Mouse (Mus musculus) midbrain, postnatal 0 days (tissue): Measurements from ENCODE around the gene Ttpal. TPM values are rescaled to one million over a fixed set of nuclear protein-coding genes. Genes with fewer than 3 reads are reported as not detected.

Source experiments
- ATAC-seq: fragments of 200-750 bp; cut with Nextera tagmentation; 2 replicates; pipeline ENCODE4 v1.8.0; 2017; ENCODE audit warnings: moderate number of reproducible peaks, mild to moderate bottlenecking, moderate TSS enrichment, moderate library complexity; ENCODE audit not compliant: low FRiP score
- DNase-seq: peaks from one replicate; pipeline ENCODE4 v3.0.0-alpha.2; 2015; ENCODE audit warnings: low spot score
- H3K27ac ChIP-seq: fragments of 300-500 bp; sonication (generic); 2 replicates; pipeline ENCODE4 v1.5.1; 2014; ENCODE audit warnings: low read depth, mild to moderate bottlenecking, low read length, mixed read lengths
- H3K27me3 ChIP-seq: fragments of 300-500 bp; sonication (generic); 2 replicates; pipeline ENCODE4 v1.6.1; 2014; ENCODE audit warnings: low read length, control low read depth, mixed read lengths; ENCODE audit not compliant: insufficient read depth
- H3K36me3 ChIP-seq: fragments of 300-500 bp; sonication (generic); 2 replicates; pipeline ENCODE4 v1.6.1; 2014; ENCODE audit warnings: low read length, control low read depth, mixed read lengths; ENCODE audit not compliant: insufficient read depth
- H3K4me1 ChIP-seq: fragments of 300-500 bp; sonication (generic); 2 replicates; pipeline ENCODE4 v1.6.1; 2014; ENCODE audit warnings: mild to moderate bottlenecking, control low read depth, antibody characterized with exemption, low read length, mixed read lengths; ENCODE audit not compliant: insufficient read depth
- H3K4me2 ChIP-seq: fragments of 300-500 bp; sonication (generic); 2 replicates; pipeline ENCODE4 v1.6.1; 2014; ENCODE audit warnings: low read depth, mild to moderate bottlenecking, low read length, mixed read lengths; ENCODE audit not compliant: poor library complexity, severe bottlenecking
- H3K4me3 ChIP-seq: fragments of 300-500 bp; sonication (generic); 2 replicates; pipeline ENCODE4 v1.5.1; 2014; ENCODE audit warnings: low read depth, mild to moderate bottlenecking, low read length, moderate library complexity
- H3K9ac ChIP-seq: fragments of 300-500 bp; sonication (generic); replicated peaks from 2 replicates; pipeline ENCODE4 v1.6.1; 2014; ENCODE audit warnings: mild to moderate bottlenecking, low read length, moderate library complexity, mixed read lengths; ENCODE audit not compliant: poor library complexity, severe bottlenecking
- H3K9me3 ChIP-seq: fragments of 300-500 bp; sonication (generic); 2 replicates; pipeline ENCODE4 v1.6.1; 2016; ENCODE audit warnings: low read length, control low read depth
- CTCF ChIP-seq: IDR thresholded peaks from 2 replicates; pipeline ENCODE4 v1.5.1; 2016; ENCODE audit warnings: antibody characterized with exemption, mild to moderate bottlenecking
- WGBS: fragments of 180-500 bp; shearing (Covaris S2); extraction: QIAGEN DNeasy Blood & Tissue Kit; methylation state at CpG from one replicate; pipeline ENCODE4 v1.1.7; 2014; 5-methylcytosine and 5-hydroxymethylcytosine counted together
- polyA plus RNA-seq: library from polyadenylated mRNA; unstranded; fragments of >200 nt; fragmentation: Nextera tagmentation; extraction: Ambion mirVana; gene quantifications from 2 replicates; pipeline ENCODE4 v1.2.1, GENCODE M21; 2015
- total RNA-seq: library from RNA; depleted of rRNA; stranded (reverse); fragments of >200 nt; gene quantifications from 2 replicates; pipeline ENCODE4 v1.2.3, GENCODE M21; 2014

Ttpal gene
- total and polyA plus RNA-seq, 2 experiments from 2014 or later, result 33.5 to 76.2 TPM

DNA sequence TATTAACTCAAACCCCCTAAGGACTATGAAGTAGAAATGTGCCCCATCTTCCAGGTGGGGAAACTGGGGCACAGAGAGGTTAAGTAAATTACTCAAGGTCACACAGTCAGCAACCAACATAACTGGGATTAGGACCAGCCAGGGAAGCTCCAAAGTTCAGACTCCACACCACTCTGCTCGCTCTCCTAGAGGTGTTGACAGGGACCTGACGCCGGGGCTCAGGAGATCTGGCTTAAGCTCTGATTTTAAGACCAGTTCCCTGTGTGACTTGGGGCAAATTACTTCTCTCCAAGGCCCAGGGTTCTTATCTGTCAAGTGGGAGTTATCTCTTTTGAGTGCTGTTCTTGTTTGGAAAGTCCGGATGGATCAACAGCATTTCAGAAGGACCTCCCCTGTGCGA lies 42.9 kb upstream of the Ttpal start:
- no peak overlapping the region for H3K9ac ChIP-seq
- no peak overlapping the region for H3K27ac ChIP-seq
- no peak for TF ChIP-seq CTCF
- no peaks in the 10 kb centered on the region for H3K9me3 ChIP-seq
- WGBS, result 83% methylated on average over 5 of the region's 5 CpGs
- no peaks in the 10 kb centered on the region for H3K36me3 ChIP-seq
- ATAC-seq (no peak), DNase-seq (no peak)
- H3K4me3 ChIP-seq, result no peak overlapping the region
- H3K4me1 ChIP-seq, result no peaks in the 10 kb centered on the region
- H3K4me2 ChIP-seq, result no peak overlapping the region
- no peaks in the 10 kb centered on the region; the same call in 1 of the 2 replicates for H3K27me3 ChIP-seq

DNA sequence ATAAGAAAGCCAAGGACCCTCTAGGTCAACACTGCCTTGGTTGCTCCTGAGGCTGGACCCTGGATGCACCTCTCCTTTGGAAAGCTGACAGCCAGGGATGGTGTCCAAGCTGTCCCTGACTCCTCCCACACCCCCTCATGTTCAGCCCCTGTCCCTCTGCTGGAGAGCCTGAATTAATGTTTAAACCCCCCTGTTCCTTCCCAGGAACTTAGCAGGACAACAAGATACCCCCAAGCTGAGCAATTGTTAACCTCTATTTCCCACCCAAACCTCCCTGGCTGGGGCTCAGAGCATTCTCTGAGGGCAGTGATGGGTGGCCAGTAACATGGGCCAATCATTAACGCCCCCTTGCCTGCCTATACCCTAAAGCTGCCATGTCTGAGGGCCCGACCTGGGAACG lies 41.9 kb upstream of the Ttpal start:
- H3K4me3 ChIP-seq, result no peak overlapping the region
- no peaks in the 10 kb centered on the region; the same call in 1 of the 2 replicates for H3K27me3 ChIP-seq
- no peaks in the 10 kb centered on the region for H3K4me1 ChIP-seq
- no peak for ATAC-seq
- no peak for DNase-seq
- 79% methylated on average over 3 of the region's 3 CpGs for WGBS
- H3K9me3 ChIP-seq, result no peaks in the 10 kb centered on the region
- no peaks in the 10 kb centered on the region for H3K36me3 ChIP-seq
- no peak overlapping the region for H3K27ac ChIP-seq
- H3K9ac ChIP-seq, result no peak overlapping the region
- TF ChIP-seq CTCF, result no peak
- H3K4me2 ChIP-seq, result no peak overlapping the region

DNA sequence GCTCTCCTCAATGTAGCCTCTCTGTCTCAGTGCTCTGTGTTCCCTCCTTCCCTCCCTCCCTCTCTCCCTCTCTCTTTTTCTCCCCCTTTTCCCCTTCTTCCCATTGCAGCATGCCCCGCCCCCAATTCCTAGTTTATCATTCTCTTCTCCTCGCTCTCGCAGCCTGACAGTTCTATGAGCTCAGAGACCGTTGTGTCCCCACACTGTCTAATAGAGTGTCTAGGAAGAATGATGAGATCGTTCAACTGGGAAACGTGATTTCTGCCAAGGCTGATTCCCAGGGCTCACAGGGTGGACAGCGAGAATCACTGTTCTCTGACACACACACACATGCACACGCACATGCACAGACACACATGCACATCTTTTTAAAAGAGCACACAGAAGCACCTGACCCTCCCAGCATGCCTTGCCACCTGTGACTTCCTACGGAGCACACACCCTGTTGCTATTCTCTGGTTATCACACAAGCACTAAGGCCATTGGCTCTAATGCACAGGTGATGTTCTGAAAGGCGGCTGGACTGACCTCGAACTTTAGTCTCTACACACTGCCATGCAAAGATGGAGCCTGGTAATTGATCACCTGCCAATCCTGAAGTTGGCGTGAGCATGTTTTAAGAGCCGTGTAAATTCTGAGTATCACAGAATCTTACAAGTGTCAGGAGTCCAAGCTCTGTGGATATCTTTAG lies 40.7 kb upstream of the Ttpal start:
- Histone ChIP-seq H3K4me1 (no peaks in the 10 kb centered on the region), H3K27me3 (no peaks in the 10 kb centered on the region; the same call in 1 of the 2 replicates), H3K4me2 (no peak overlapping the region), H3K9me3 (no peaks in the 10 kb centered on the region), H3K27ac (no peak overlapping the region), H3K9ac (no peak overlapping the region), H3K36me3 (no peaks in the 10 kb centered on the region), H3K4me3 (no peak overlapping the region)
- WGBS, result 82% methylated on average over 13 of the region's 13 CpGs
- TF ChIP-seq CTCF, result no peak
- ATAC-seq (no peak), DNase-seq (peak; percentile 60)

DNA sequence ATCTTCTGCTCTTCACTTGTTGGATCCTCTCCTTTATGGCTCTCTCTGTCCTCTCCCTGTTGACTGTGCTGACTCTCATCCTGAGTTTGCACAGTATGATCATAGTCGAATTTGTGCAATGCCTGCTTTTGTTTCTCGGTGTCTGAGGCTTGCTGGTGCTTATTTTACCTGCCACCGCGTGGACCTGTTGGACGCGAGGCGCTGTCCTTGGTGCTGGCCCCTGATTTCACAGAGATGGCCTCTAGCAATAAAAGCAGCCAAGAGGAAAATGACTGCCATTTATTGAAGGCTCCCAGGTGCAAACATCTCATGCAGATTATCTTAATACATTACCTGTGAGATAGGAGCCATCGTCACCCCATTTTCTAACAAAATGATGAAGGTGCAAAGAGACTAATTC lies 37.5 kb upstream of the Ttpal start:
- Histone ChIP-seq H3K27ac (no peak overlapping the region), H3K27me3 (no peaks in the 10 kb centered on the region), H3K36me3 (no peaks in the 10 kb centered on the region), H3K9me3 (no peaks in the 10 kb centered on the region), H3K4me3 (no peak overlapping the region), H3K9ac (no peak overlapping the region), H3K4me1 (no peaks in the 10 kb centered on the region), H3K4me2 (no peak overlapping the region)
- no peak for TF ChIP-seq CTCF
- WGBS, result 35% methylated on average over 8 of the region's 8 CpGs
- ATAC-seq (no peak), DNase-seq (no peak)

DNA sequence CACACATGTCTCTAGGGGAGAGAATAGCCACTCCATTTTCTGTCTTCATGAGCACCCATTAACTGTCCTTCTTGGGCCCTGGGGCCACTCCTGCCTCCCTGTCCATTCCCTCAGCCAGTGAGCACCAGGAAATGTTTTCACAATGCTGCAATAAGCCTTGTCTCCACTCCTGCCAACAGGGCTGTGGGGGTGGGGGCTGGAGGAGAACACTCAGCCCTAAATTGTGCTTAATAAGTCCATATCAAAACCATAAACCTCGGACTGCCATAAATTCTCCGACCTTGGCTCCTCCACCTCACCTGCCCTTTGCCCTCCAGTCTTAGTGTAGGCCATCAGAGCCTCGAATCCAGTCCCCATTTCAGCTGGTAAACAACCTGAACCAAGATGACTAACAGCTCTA lies 27.8 kb upstream of the Ttpal start:
- Histone ChIP-seq H3K36me3 (no peaks in the 10 kb centered on the region), H3K4me1 (no peaks in the 10 kb centered on the region), H3K27me3 (no peaks in the 10 kb centered on the region), H3K9me3 (no peaks in the 10 kb centered on the region), H3K4me2 (no peak overlapping the region), H3K27ac (no peak overlapping the region), H3K4me3 (no peak overlapping the region), H3K9ac (no peak overlapping the region)
- no peak for ATAC-seq
- TF ChIP-seq CTCF, result no peak
- no peak for DNase-seq
- 78% methylated on average over 3 of the region's 3 CpGs for WGBS

DNA sequence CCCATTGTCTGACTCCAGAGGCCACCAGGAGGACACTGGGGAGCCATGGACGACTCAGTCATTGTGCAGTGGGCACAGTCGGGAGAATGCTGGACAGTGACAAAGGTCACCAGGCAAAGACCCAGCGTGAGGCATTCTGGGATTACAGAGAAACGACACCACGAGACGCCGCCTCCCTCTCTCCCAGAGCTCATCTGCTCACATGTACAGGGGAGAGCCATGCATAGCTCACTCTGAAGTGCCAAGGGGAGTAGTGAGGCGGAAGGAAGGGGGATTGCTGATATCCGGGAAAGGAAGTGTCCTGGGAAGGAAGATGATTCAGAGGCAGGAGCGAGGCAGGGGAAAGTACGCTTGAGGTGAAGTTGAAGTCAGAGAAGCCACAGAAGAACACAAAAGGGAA lies 26.9 kb upstream of the Ttpal start:
- H3K4me1 ChIP-seq, result no peaks in the 10 kb centered on the region
- H3K9me3 ChIP-seq, result no peaks in the 10 kb centered on the region
- no peak overlapping the region for H3K4me3 ChIP-seq
- no peaks in the 10 kb centered on the region for H3K36me3 ChIP-seq
- no peak overlapping the region for H3K9ac ChIP-seq
- H3K4me2 ChIP-seq, result no peak overlapping the region
- 50% methylated on average over 11 of the region's 11 CpGs for WGBS
- H3K27ac ChIP-seq, result no peak overlapping the region
- H3K27me3 ChIP-seq, result no peaks in the 10 kb centered on the region
- no peak for TF ChIP-seq CTCF
- ATAC-seq (no peak), DNase-seq (no peak)
